Mouse (Mus musculus) midbrain, embryonic 14.5 days (tissue): ENCODE measurements around the gene Anks1. TPM values are rescaled to one million over a fixed set of nuclear protein-coding genes. Genes with fewer than 3 reads are reported as not detected.

ENCODE experiments used
- ATAC-seq: fragments of 200-750 bp; cut with Nextera tagmentation; 2 replicates; pipeline ENCODE4 v1.8.0; 2017; ENCODE audit warnings: moderate number of reproducible peaks, moderate library complexity; ENCODE audit not compliant: low FRiP score, low TSS enrichment
- DNase-seq: peaks from one replicate; pipeline ENCODE4 v3.0.0-alpha.2; 2015
- H3K27ac ChIP-seq: fragments of 300-500 bp; sonication (generic); replicated peaks from 2 replicates; pipeline ENCODE4 v1.5.1; 2014; ENCODE audit warnings: mild to moderate bottlenecking, low read depth, low read length, moderate library complexity
- H3K27me3 ChIP-seq: fragments of 300-500 bp; sonication (generic); 2 replicates; pipeline ENCODE4 v1.6.1; 2014; ENCODE audit warnings: low read length, control low read depth, mixed read lengths; ENCODE audit not compliant: control insufficient read depth, insufficient read depth
- H3K36me3 ChIP-seq: fragments of 300-500 bp; sonication (generic); 2 replicates; pipeline ENCODE4 v1.6.1; 2014; ENCODE audit warnings: low read length, control low read depth; ENCODE audit not compliant: control insufficient read depth, insufficient read depth
- H3K4me1 ChIP-seq: fragments of 300-500 bp; sonication (generic); 2 replicates; pipeline ENCODE4 v1.6.1; 2014; ENCODE audit warnings: mild to moderate bottlenecking, antibody characterized with exemption, low read length, control low read depth; ENCODE audit not compliant: control insufficient read depth, insufficient read depth
- H3K4me2 ChIP-seq: fragments of 300-500 bp; sonication (generic); 2 replicates; pipeline ENCODE4 v1.6.1; 2014; ENCODE audit warnings: mild to moderate bottlenecking, low read length, moderate library complexity
- H3K4me3 ChIP-seq: fragments of 300-500 bp; sonication (generic); replicated peaks from 2 replicates; pipeline ENCODE4 v1.5.1; 2014; ENCODE audit warnings: low read depth, low read length
- H3K9ac ChIP-seq: fragments of 300-500 bp; sonication (generic); replicated peaks from 2 replicates; pipeline ENCODE4 v1.6.1; 2014; ENCODE audit warnings: mild to moderate bottlenecking, low read length, moderate library complexity
- H3K9me3 ChIP-seq: fragments of 300-500 bp; sonication (generic); 2 replicates; pipeline ENCODE4 v1.6.1; 2016; ENCODE audit warnings: low read length, control low read depth, mixed read lengths; ENCODE audit not compliant: control insufficient read depth
- WGBS: fragments of 180-500 bp; shearing (Covaris S2); extraction: QIAGEN DNeasy Blood & Tissue Kit; methylation state at CpG from one replicate; pipeline ENCODE4 v1.1.7; 2014; 5-methylcytosine and 5-hydroxymethylcytosine counted together
- polyA plus RNA-seq: library from polyadenylated mRNA; unstranded; fragments of >200 nt; fragmentation: Nextera tagmentation; extraction: Ambion mirVana; gene quantifications from 2 replicates; pipeline ENCODE4 v1.2.1, GENCODE M21; 2014

Anks1 gene
- polyA plus RNA-seq, 1 experiment from 2014 or later = 69.2 TPM

DNA sequence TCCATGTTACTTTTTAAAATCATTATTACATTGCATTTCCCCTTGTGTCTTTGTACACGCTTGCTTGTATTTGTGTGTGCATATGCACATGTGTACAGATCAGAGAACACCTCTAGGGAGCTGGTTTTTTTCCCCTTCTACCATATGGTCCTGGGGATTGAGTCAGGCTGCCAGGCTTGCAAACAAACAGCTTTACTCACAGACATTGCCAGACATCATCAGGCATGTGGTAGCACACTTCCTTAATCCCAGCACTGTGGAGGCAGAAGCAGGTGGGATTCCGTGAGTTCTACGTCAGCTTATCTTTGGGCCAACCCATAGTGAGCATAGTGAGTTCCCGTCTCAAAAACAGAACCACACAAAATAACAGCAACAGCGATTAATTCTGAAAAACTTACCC lies 137.9 kb downstream of the Anks1 start:
- Histone ChIP-seq H3K27ac (no peak overlapping the region), H3K4me2 (no peak overlapping the region), H3K4me3 (no peak overlapping the region), H3K4me1 (peaks cover 13% of the 10 kb centered on the region), H3K27me3 (no peaks in the 10 kb centered on the region), H3K9ac (no peak overlapping the region), H3K9me3 (no peaks in the 10 kb centered on the region), H3K36me3 (peaks cover 53% of the 10 kb centered on the region)
- WGBS = 94% methylated on average over 5 of the region's 5 CpGs
- DNase-seq = no peak
- ATAC-seq = no peak

DNA sequence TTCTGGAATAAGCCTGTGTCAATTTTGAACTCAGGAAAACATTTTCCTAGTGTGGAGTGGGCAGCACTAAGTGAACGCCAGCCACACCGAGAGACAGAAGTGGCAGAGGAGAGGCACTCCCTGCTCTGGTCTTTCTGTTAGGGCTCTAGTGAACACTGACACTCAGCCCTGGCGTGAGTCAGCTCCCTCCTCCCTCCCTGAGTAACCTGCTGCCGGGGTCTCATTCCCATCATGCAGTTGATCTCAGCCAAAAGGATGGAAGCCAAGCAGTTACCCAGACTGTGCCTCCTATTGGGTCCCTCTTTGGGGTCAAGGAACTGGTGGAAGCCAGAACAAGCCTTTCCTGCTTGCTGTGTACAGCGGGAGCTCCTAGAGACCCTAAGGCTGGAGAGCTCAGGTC lies 138.4 kb downstream of the Anks1 start:
- H3K9ac ChIP-seq = no peak overlapping the region
- no peaks in the 10 kb centered on the region for H3K9me3 ChIP-seq
- no peak overlapping the region for H3K4me3 ChIP-seq
- peaks cover 58% of the 10 kb centered on the region for H3K36me3 ChIP-seq
- ATAC-seq = no peak
- no peak overlapping the region for H3K4me2 ChIP-seq
- DNase-seq = no peak
- H3K4me1 ChIP-seq = peaks cover 8% of the 10 kb centered on the region
- no peaks in the 10 kb centered on the region for H3K27me3 ChIP-seq
- no peak overlapping the region for H3K27ac ChIP-seq
- WGBS = 80% methylated on average over 5 of the region's 5 CpGs

DNA sequence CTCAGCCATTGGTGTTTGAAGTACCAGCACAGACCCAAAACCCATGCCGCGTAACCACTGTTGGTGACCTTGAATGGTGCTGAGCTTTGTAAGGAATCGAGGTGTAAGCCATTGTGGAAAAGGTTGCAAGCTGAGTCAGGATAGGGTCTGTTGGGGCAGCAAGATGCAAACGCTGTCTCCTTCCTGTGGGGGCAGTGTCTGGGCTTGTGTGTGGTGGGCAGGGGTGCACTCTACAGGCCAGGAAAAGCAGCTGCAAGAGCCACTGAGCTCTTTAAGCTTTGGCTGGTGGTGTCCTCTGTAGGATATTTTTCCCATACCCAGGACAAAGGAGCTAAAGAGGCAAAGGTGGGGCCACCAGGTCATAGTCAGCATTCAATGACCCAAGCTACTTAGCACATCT lies 139.3 kb downstream of the Anks1 start:
- no peak overlapping the region for H3K4me3 ChIP-seq
- WGBS = 47% methylated on average over 4 of the region's 4 CpGs
- no peak overlapping the region for H3K4me2 ChIP-seq
- H3K9ac ChIP-seq = no peak overlapping the region
- no peaks in the 10 kb centered on the region for H3K9me3 ChIP-seq
- ATAC-seq (0 out of 2 replicates have a peak, but pooled peaks have one; percentile 55), DNase-seq (peak; percentile 81)
- no peaks in the 10 kb centered on the region for H3K27me3 ChIP-seq
- 0 out of 2 replicates have a peak overlapping the region, but pooled peaks have one; percentile 33 for H3K27ac ChIP-seq
- no peaks in the 10 kb centered on the region for H3K4me1 ChIP-seq
- peaks cover 64% of the 10 kb centered on the region for H3K36me3 ChIP-seq

DNA sequence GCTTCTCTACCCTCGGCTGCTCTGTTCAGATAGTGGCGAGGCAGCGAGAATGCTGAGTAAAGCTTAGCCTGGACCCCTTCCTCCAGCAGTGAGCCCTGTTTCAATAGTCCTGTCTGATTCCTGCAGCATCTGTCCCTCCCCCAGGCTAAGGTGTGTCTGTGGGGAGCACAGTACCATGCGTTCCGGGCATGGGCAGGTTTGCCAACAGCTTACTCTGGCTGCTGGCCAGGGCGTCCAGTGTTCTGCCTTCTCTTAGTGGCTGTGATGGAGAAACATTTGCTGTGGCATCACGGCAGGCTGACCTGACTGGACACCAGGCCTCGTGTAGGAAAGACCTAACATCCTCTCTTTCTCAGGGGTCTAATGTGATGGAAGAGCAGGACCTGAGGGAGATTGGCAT lies 141.1 kb downstream of the Anks1 start:
- H3K4me2 ChIP-seq = no peak overlapping the region
- no peak overlapping the region for H3K4me3 ChIP-seq
- no peak overlapping the region for H3K9ac ChIP-seq
- no peak for DNase-seq
- no peaks in the 10 kb centered on the region for H3K9me3 ChIP-seq
- H3K27me3 ChIP-seq = no peaks in the 10 kb centered on the region
- H3K36me3 ChIP-seq = peaks cover 77% of the 10 kb centered on the region
- no peaks in the 10 kb centered on the region for H3K4me1 ChIP-seq
- WGBS = 84% methylated on average over 8 of the region's 8 CpGs
- no peak for ATAC-seq
- no peak overlapping the region for H3K27ac ChIP-seq

DNA sequence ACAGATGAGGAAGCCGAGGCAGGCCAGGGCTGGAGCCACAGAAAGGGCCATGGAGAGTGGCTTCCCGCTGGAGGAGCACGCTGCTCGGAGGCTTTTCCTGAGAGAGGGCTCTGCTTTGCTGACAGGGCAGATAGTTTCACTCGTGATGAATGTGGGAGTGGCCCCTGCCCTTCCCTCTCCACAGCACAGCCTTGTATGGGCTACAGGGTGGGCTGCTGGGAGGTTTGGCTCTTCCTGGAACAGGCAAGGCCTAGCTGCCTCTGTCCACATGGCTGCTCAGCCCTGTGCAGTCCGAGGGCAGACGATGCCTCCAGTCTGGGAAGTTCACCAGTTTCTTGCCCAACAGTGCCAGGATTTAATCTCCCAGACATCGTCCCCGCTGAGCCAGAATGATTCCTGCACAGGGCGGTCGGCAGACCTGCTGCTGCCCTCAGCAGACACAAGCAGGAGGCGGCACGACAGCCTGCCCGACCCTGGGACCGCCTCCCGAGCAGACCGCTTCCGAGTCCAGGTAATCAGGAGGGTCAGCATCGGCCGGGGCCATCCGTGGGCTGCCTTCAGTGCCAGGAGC lies 143.3 kb downstream of the Anks1 start:
- ATAC-seq = no peak
- Histone ChIP-seq H3K27ac (no peak overlapping the region), H3K9ac (no peak overlapping the region), H3K4me3 (no peak overlapping the region), H3K9me3 (no peaks in the 10 kb centered on the region), H3K4me2 (no peak overlapping the region), H3K4me1 (no peaks in the 10 kb centered on the region), H3K36me3 (peaks cover 78% of the 10 kb centered on the region), H3K27me3 (no peaks in the 10 kb centered on the region)
- 87% methylated on average over 21 of the region's 21 CpGs for WGBS
- no peak for DNase-seq

DNA sequence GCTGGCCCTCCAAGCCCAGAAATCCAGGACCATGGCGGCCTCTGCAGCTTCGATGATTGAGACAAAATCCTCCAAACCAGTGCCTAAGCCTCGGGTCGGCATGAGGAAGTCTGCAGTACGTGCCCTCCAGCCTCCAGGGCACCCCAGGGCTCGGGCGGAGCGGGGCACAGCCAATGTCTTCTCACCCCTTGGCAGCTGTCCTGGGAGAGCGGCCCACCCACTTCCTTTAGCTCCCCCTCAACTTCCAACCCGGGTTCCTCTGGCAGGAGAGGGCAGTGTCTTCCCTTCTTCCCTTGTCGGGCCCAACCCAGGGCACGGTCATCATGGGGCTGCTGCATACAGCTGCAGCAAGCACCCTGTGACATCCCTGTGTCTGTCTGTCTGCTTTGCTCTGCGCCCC lies 149.2 kb downstream of the Anks1 start:
- DNase-seq (no peak), ATAC-seq (no peak)
- H3K36me3 ChIP-seq = peaks cover 71% of the 10 kb centered on the region
- whole genome bisulfite sequencing = 94% methylated on average over 13 of the region's 13 CpGs
- no peak overlapping the region for H3K27ac ChIP-seq
- H3K9me3 ChIP-seq = no peaks in the 10 kb centered on the region
- H3K4me3 ChIP-seq = no peak overlapping the region
- no peaks in the 10 kb centered on the region for H3K27me3 ChIP-seq
- no peak overlapping the region for H3K4me2 ChIP-seq
- H3K9ac ChIP-seq = no peak overlapping the region
- H3K4me1 ChIP-seq = no peaks in the 10 kb centered on the region

DNA sequence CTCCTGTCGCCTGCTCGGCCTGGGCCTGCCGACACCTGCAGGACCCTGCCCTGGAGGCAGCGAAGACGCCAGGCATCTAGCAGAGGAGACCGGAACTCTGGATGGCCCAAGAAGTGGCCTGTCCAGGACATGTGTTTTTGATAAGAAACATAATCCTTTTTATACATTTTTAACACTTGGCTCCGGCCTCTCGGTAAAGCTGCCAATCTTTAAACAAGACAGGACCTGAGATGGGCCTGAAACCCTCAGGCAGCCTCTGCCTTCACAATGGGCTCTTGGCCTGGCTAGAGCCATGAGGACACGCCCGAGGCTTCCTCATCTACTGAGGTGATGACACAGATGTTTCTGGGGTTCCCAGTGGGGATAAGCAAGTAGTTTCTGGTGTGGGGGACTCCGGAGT lies 151.6 kb downstream of the Anks1 start:
- no peaks in the 10 kb centered on the region for H3K4me1 ChIP-seq
- no peak overlapping the region for H3K27ac ChIP-seq
- H3K27me3 ChIP-seq = no peaks in the 10 kb centered on the region
- H3K4me2 ChIP-seq = no peak overlapping the region
- H3K4me3 ChIP-seq = no peak overlapping the region
- DNase-seq (no peak), ATAC-seq (no peak)
- peaks cover 51% of the 10 kb centered on the region for H3K36me3 ChIP-seq
- H3K9me3 ChIP-seq = no peaks in the 10 kb centered on the region
- 95% methylated on average over 11 of the region's 11 CpGs for WGBS
- no peak overlapping the region for H3K9ac ChIP-seq

DNA sequence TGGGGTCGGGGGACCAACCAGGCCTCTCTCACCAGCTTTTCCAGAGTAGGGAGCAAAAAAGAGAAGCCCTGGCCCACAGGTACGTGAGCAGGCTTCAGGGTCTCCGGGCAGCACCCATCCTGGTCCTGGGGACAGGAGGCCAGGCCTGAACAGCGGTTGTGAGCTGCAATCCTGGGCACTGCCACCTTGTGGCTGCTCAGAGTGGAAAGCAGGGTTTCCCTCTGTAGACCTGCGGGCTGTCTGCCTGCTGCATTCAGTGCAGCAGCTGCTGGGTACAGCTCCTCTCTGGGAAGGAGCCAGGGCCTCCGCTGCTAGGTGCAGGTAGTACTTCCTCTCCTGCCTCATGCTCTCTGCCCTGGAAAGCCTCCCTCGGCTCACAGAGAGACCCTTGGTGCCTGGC lies 152.4 kb downstream of the Anks1 start:
- Histone ChIP-seq H3K4me2 (no peak overlapping the region), H3K36me3 (peaks cover 45% of the 10 kb centered on the region), H3K4me1 (no peaks in the 10 kb centered on the region), H3K27ac (no peak overlapping the region), H3K9me3 (no peaks in the 10 kb centered on the region), H3K9ac (no peak overlapping the region), H3K4me3 (no peak overlapping the region), H3K27me3 (no peaks in the 10 kb centered on the region)
- ATAC-seq (no peak), DNase-seq (peak; percentile 69)
- WGBS = 44% methylated on average over 7 of the region's 7 CpGs

DNA sequence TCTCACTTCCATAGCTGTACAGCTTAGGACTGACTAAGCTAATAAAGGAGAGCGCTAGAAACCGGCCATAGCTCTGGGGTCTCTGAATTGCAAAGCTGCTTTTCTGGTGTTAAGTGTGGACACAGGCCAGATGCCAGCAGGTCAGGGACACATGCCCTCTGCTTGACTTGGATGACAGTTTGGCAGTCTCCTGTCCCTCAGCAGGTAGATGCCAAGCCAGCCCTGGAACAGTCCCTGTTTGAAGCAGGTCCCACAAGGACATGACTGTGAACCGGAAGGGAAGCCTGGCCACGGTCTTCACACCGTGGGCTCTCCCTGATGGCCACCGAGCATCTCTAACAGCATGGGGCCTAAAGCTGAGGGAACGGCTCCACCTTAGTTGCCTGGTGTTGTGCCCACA lies 153.6 kb downstream of the Anks1 start:
- Histone ChIP-seq H3K9ac (no peak overlapping the region), H3K9me3 (no peaks in the 10 kb centered on the region), H3K4me1 (no peaks in the 10 kb centered on the region), H3K27me3 (no peaks in the 10 kb centered on the region), H3K4me2 (no peak overlapping the region), H3K4me3 (no peak overlapping the region), H3K36me3 (peaks cover 33% of the 10 kb centered on the region), H3K27ac (no peak overlapping the region)
- no peak for ATAC-seq
- WGBS = 80% methylated on average over 7 of the region's 7 CpGs
- no peak for DNase-seq
